Mouse (Mus musculus): Measurements from ENCODE around the gene Tenm1.

- TF ChIP-seq CTCF (IDR thresholded peaks at IDR 0.05; ENCODE audit: insufficient read depth, low read depth, low read length) = no peak
- no peak for TF ChIP-seq POLR2A (IDR thresholded peaks at IDR 0.05; ENCODE audit: insufficient read depth, low read depth, low read length)
Measured at GRCm38 (mm10) chrX:43372526-43372925, 56.4 kb downstream of the Tenm1 start.

Measured in olfactory bulb, adult 2 months (tissue).